Mouse (Mus musculus): ENCODE results near the gene Cetn4. TPM values are rescaled to one million over a fixed set of nuclear protein-coding genes. Genes with fewer than 3 reads are reported as not detected.
A peak's percentile ranks its signal among the peaks of the same experiment; 100 is the strongest.

The Cetn4 gene
- 1 to 10 TPM; 5.5 to 8.3 TPM for total RNA-seq (2021)
- long read RNA-seq, experiment 1, partial matches to known transcripts, result 0 of 5 reads
- long read RNA-seq, experiment 1, other reads (novel, unspliced or antisense), result 1 of 5 reads
- long read RNA-seq, experiment 2, partial matches to known transcripts, result 0 of 2 reads
- long read RNA-seq, experiment 2, other reads (novel, unspliced or antisense), result 1 of 2 reads

DNA sequence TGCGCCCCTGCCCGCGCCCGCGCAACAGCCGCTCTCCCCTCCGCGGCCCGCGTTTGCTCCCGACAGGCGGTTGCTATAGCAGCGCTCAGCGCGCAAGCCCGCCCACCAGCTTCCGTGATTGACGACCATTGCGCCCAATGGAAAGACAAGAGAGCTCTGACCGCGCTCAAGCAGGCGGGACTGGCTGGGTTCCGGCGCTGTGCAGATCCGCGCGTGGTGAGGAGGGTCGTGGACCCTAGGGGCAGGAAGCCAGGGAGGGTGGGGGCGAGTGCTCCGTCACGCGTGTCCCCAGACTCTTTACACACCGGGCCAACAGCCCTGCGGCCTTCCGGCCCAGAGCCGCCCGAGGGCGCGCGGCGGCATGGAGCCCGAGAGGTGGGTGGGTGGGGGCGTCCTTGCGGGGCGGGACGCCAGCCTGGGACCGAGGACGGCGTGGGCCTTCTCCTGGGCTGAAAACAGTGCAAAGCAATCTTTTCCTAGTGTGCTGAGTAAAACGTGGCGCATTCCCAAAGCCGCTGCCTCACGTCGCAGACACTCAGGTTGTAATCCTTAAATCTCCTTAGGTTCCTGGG, at the start of gene Cetn4, which contains the start of gene Bbs12:
Gene Cetn4, minus strand, starts transcription at position 339 of the 572 bp plus-strand sequence.
Gene Bbs12, plus strand, starts transcription at position 185 of the 572 bp plus-strand sequence.
- peak; percentile 97 to 99 for DNase-seq (ENCODE audit: low spot score in 2 of 2)
- intact Hi-C loops (cut with DNase I), result loop anchor here (5.0 kb wide), 1 partner anchor 105 kb away; the partner anchor contains the start of gene Spata5

- no peak for DNase-seq (ENCODE audit: low spot score in 2 of 2)
- intact Hi-C loops (cut with DNase I), result no loop called here
These were observed 48.2 kb upstream of the Cetn4 start for GRCm38 (mm10) chr3:37360729-37361128.

GRCm38 (mm10) chr3:37354737-37355136, 42.2 kb upstream of the Cetn4 start:
- DNase-seq (ENCODE audit: low spot score in 2 of 2), result no peak
- intact Hi-C loops (cut with DNase I), result no loop called here

DNA sequence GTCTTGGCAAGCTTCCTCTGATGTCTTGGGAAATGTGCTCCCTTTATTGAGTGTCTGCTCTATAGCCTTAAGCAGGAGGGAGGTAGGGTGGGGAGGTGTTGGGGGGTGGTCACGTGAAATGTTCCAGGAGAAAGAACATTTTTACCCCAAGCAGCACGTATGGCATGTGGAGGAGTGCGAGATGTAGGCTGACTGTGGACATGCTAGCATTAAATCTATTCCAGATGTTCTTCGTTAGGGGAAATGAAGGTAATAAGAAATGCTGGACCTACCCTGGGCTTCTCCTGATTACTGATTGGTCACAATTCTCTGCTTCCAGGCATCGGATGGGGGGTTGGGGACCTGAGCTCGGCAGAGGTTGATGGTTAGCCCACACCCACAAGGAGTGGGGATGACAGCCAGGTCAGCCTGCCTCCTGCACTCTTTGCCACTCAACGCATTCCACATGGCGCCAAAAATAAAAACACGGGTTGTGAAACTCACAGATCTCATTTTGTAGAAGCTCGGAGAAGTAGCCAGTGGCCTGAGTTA, 41.5 kb upstream of the Cetn4 start:
- intact Hi-C loops (cut with DNase I), result no loop called here

DNA sequence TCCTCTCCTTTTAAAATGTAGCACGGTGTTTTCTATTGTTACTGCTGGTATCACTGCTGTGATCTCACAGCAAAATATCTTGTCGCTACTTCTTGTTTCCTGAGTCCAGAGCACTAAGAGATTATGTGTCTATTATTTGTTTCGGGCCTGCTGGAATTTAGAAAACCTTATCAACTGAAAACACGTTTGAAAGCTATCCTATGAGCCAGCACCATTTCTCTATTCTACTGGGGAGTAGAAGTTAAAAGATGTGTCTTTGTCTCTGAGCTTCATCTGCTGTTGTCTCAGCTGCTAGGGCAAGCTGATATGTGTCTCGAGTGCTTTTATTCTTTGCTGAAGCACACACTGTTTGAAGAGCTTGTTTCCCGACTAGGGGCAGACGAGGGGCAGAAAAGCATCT, 37.9 kb upstream of the Cetn4 start:
- intact Hi-C loops (cut with DNase I), result no loop called here
- DNase-seq (ENCODE audit: low spot score in 2 of 2), result no peak

More for the DNA sequence above, 41.5 kb upstream of the Cetn4 start:
- DNase-seq (ENCODE audit: low spot score in 2 of 2), result no peak

- no peak for DNase-seq (ENCODE audit: low spot score in 2 of 2)
- intact Hi-C loops (cut with DNase I), result no loop called here
These were observed 36.6 kb upstream of the Cetn4 start for GRCm38 (mm10) chr3:37349166-37349548.

DNA sequence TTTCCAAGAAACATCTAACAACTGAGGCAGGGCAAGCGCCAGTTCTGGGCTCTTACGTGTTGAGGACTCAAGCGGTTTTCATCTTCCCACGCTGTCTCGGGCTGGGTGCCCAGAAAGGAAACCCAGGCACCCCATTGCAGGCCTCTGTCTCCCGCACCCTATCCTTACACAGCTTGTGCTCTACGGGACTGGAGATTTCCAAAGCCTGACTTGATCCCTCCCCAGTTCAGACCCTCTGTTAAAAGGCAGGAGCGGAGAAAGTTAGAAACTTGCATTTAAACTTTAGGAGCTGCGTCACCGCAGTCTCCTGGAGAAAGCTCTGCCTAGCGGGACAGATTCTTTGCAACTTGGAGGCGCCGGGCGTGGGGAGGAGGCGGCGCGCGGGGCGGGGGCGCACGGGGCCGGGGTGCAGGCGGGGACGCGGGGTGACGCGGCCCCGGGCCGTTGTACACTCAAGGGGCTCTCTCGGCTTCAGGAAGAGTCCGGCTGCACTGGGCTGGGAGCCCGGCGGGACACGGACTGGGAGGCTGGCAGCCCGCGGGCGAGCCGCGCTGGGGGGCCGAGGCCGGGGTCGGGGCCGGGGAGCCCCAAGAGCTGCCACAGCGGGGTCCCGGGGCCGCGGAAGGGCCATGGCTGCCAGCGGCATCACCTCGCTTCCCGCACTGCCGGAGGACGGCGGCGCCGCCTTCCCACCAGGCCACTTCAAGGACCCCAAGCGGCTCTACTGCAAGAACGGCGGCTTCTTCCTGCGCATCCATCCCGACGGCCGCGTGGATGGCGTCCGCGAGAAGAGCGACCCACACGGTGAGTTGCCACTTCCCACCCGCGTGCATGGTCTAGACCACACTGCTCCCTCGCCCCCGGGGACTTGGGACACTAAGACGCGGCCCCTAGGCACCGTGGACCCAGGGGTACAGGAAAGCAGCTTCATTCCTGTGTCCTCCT, 36.0 kb upstream of the Cetn4 start, which contains the start of gene Fgf2:
Gene Fgf2, plus strand, starts transcription at position 126 of the 945 bp plus-strand sequence.
- intact Hi-C loops (cut with DNase I), result no loop called here
- peak; percentile 29 to 50 for DNase-seq (ENCODE audit: low spot score in 2 of 2)

- DNase-seq (ENCODE audit: low spot score in 2 of 2), result no peak
- intact Hi-C loops (cut with DNase I), result no loop called here
These were observed 35.2 kb upstream of the Cetn4 start for GRCm38 (mm10) chr3:37347671-37348070.

GRCm38 (mm10) chr3:37342811-37343210, 30.3 kb upstream of the Cetn4 start:
- intact Hi-C loops (cut with DNase I), result loop anchor here (5.0 kb wide), 1 partner anchor 74 kb away; the partner anchor contains the start of gene Spata5
- DNase-seq (ENCODE audit: low spot score in 2 of 2), result no peak

- intact Hi-C loops (cut with DNase I), result loop anchor here (5.0 kb wide), 1 partner anchor 76 kb away; the partner anchor contains the start of gene Spata5
- DNase-seq (ENCODE audit: low spot score in 2 of 2), result no peak
These were observed 28.6 kb upstream of the Cetn4 start for GRCm38 (mm10) chr3:37341110-37341509.

- no peak for DNase-seq (ENCODE audit: low spot score in 2 of 2)
- intact Hi-C loops (cut with DNase I), result no loop called here
These were observed 21.5 kb upstream of the Cetn4 start for GRCm38 (mm10) chr3:37334053-37334452.

DNA sequence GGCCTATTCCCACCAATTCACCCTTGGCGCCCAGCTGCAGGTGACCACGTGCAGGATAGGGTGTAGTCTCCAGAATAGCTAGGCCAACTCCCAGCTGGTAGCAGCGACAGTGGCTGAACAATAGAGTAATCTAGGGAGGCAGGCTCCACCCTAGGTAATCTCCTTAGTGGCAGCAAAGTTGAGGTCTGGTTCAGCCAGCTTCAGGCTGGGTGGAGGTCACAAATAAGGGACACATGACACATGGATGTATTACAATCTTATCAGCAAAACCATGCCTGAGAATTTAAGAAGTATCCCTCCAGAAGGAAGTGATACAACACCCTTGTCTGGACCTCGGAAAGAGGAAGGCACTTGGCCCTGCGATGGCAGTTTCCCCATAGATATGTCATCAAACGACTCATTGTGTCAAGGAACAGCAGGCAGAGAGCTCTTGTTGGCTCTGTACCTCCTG, 19.5 kb upstream of the Cetn4 start:
- intact Hi-C loops (cut with DNase I), result no loop called here
- no peak for DNase-seq (ENCODE audit: low spot score in 2 of 2)

- DNase-seq (ENCODE audit: low spot score in 2 of 2), result no peak
- intact Hi-C loops (cut with DNase I), result no loop called here
These were observed 17.5 kb upstream of the Cetn4 start for GRCm38 (mm10) chr3:37329963-37330362.

- intact Hi-C loops (cut with DNase I), result no loop called here
- no peak for DNase-seq (ENCODE audit: low spot score in 2 of 2)
These were observed 16.0 kb upstream of the Cetn4 start for GRCm38 (mm10) chr3:37328489-37328888.

GRCm38 (mm10) chr3:37326627-37327026, 14.1 kb upstream of the Cetn4 start:
- intact Hi-C loops (cut with DNase I), result no loop called here
- DNase-seq (ENCODE audit: low spot score in 2 of 2), result no peak

GRCm38 (mm10) chr3:37325317-37326112, 13.0 kb upstream of the Cetn4 start:
- intact Hi-C loops (cut with DNase I), result no loop called here
- DNase-seq (ENCODE audit: low spot score in 2 of 2), result no peak

- intact Hi-C loops (cut with DNase I), result loop anchor here (5.0 kb wide), 1 partner anchor 88 kb away; no protein-coding TSS in a partner anchor
- DNase-seq (ENCODE audit: low spot score in 2 of 2), result no peak
These were observed 11.8 kb upstream of the Cetn4 start for GRCm38 (mm10) chr3:37324310-37324709.

DNA sequence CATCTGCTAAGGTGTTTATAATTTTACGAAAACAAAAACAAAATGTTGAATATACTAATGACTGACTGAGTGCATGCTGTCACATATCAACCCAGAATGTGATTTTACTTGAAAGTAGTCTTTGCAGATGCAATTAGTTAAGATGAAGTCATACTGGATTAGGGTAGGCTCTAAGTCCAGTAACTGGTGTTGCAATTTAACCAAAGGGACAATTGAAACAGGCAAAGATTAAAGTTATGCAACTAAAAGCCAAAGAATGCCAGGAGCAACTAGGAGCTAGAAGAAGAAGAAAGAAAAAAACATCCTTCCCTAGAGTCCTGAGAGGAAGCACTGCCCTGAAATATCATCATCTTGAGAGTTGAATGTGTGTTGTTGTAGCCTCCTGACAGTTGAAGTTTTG, 3.7 kb upstream of the Cetn4 start:
- DNase-seq (ENCODE audit: low spot score in 2 of 2), result no peak
- intact Hi-C loops (cut with DNase I), result no loop called here

DNA sequence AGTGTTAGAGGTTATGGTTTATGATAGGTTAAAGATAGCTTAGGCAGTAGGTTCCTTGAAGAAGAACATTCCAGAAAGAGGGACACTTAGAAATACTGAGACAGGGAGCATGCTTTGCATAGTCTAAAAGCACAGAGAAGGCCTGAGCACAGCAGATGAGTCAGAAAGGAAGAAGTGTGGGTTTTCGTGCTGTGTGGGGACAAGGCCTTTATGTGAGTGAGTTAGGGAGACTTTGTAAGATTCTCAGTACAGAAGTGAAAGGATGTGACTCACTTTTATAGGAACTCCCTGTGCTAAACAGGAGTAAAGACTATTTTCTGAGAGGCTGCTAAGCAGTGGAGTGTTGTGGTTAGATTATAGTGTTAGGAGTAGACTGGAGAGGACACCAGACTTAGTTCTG, 863 bp upstream of the Cetn4 start:
- DNase-seq (ENCODE audit: low spot score in 2 of 2), result peak; percentile 21 to 71
- intact Hi-C loops (cut with DNase I), result loop anchor here (5.0 kb wide), 1 partner anchor 104 kb away; the partner anchor contains the start of gene Spata5
